Mouse (Mus musculus) neural tube, embryonic 14.5 days (tissue): ENCODE measurements around the gene Grm3. TPM values are rescaled to one million over a fixed set of nuclear protein-coding genes. Genes with fewer than 3 reads are reported as not detected.

Experiments used
- ATAC-seq: fragments of 200-750 bp; cut with Nextera tagmentation; 2 replicates; pipeline ENCODE4 v1.8.0; 2017; ENCODE audit warnings: low read depth, mild to moderate bottlenecking, moderate TSS enrichment, moderate library complexity
- H3K27ac ChIP-seq: fragments of 300-500 bp; sonication (generic); 2 replicates; pipeline ENCODE4 v1.5.1; 2014; ENCODE audit warnings: low read depth, mild to moderate bottlenecking, control low read depth, low read length, moderate library complexity, mixed read lengths
- H3K27me3 ChIP-seq: fragments of 300-500 bp; sonication (generic); 2 replicates; pipeline ENCODE4 v1.6.1; 2014; ENCODE audit warnings: low read length; ENCODE audit not compliant: control insufficient read depth, insufficient read depth
- H3K36me3 ChIP-seq: fragments of 300-500 bp; sonication (generic); 2 replicates; pipeline ENCODE4 v1.6.1; 2014; ENCODE audit warnings: low read length, mixed read lengths; ENCODE audit not compliant: control insufficient read depth, insufficient read depth
- H3K4me1 ChIP-seq: fragments of 300-500 bp; sonication (generic); 2 replicates; pipeline ENCODE4 v1.6.1; 2014; ENCODE audit warnings: low read length; ENCODE audit not compliant: control insufficient read depth, insufficient read depth
- H3K4me2 ChIP-seq: fragments of 300-500 bp; sonication (generic); 2 replicates; pipeline ENCODE4 v1.6.1; 2014; ENCODE audit warnings: mild to moderate bottlenecking, low read depth, low read length, control low read depth
- H3K4me3 ChIP-seq: fragments of 300-500 bp; sonication (generic); 2 replicates; pipeline ENCODE4 v1.5.1; 2014; ENCODE audit warnings: low read depth, low read length, control low read depth, mixed read lengths
- H3K9ac ChIP-seq: fragments of 300-500 bp; sonication (generic); replicated peaks from 2 replicates; pipeline ENCODE4 v1.6.1; 2014; ENCODE audit warnings: low read depth, mild to moderate bottlenecking, control low read depth, low read length, mixed read lengths
- H3K9me3 ChIP-seq: fragments of 300-500 bp; sonication (generic); 2 replicates; pipeline ENCODE4 v1.6.1; 2016; ENCODE audit warnings: low read length; ENCODE audit not compliant: control insufficient read depth
- WGBS: fragments of 180-500 bp; shearing (Covaris S2); extraction: QIAGEN DNeasy Blood & Tissue Kit; methylation state at CpG from one replicate; pipeline ENCODE4 v1.1.7; 2014; 5-methylcytosine and 5-hydroxymethylcytosine counted together
- polyA plus RNA-seq: library from polyadenylated mRNA; unstranded; fragments of >200 nt; fragmentation: Nextera tagmentation; extraction: Ambion mirVana; gene quantifications from 2 replicates; pipeline ENCODE4 v1.2.1, GENCODE M21; 2014

Gene Grm3
- polyA plus RNA-seq, 1 experiment from 2014 or later = 40.3 TPM

DNA sequence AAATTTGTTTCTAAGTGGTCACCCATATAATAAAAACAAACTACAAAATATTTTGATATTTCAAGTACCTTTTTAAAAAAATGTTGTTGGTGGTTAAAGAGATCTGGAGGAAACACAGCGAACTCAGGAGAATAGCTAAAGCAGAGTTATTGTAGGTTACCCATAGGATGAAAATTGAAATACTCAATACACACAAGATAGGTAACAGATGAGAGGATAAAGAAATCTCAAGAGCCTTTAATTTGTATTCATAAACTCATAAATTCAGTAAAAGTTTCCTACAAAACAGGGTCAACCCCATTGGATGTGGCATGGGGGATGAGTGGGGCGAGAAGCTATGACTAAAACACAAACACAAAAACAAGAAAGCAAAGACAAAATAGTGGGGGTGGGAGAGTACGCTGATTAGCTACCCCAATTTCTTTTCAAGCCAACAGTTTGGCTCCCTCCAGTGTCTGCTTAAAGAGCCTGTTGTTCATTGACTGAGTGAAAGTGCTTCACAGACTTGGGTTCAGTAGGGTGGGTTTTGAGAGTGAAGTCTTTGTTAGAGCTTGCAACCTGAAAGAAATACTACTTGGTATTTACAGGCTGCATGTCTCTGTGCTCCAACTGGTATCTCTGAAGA lies 21.5 kb downstream of the Grm3 start:
- Histone ChIP-seq H3K36me3 (no peaks in the 10 kb centered on the region), H3K4me1 (no peaks in the 10 kb centered on the region), H3K27ac (no peak overlapping the region)

DNA sequence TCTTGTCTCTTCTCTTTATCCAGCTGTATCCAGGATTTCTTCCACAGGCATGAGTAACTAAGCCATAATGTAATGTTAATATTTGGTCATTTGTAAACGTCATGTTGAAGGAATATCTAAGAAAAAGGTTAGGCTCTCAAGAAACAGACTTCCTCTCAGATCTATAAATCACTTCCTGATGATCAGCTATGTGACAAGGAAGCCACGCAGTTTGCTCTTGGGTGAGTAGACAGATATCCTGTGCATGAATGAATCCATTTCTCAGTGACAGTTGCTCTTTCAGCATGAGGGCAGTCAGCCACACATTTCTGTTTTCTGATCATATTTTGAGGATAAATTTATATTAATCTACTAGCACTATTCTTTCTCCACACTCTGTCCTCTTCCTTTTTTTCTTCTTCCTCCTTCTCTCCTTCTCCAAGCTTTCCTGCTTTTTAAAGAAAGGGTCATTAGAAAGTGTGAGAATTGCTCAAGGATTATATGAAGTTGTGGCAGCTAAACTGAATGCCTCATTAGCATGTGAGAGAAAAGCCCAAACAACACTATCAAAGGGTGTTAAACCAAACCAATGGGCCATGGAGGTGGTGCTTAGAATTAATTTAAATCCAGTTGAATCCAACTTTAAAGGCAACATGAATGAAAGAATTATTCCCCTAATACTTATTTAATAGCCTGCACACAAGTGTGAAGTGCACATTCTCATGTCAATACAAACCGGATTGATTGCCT lies 22.1 kb downstream of the Grm3 start:
- Histone ChIP-seq H3K4me1 (no peaks in the 10 kb centered on the region), H3K27me3 (no peaks in the 10 kb centered on the region), H3K4me3 (no peak overlapping the region), H3K36me3 (no peaks in the 10 kb centered on the region), H3K9me3 (no peaks in the 10 kb centered on the region), H3K27ac (no peak overlapping the region), H3K9ac (no peak overlapping the region), H3K4me2 (no peak overlapping the region)
- ATAC-seq = peak; percentile 80
- WGBS = 5% methylated on average over 3 of the region's 3 CpGs

More for the DNA sequence above, 21.5 kb downstream of the Grm3 start:
- Histone ChIP-seq H3K27me3 (no peaks in the 10 kb centered on the region), H3K4me2 (no peak overlapping the region), H3K9me3 (no peaks in the 10 kb centered on the region), H3K4me3 (no peak overlapping the region), H3K9ac (no peak overlapping the region)
- WGBS = 22% methylated on average over 3 of the region's 3 CpGs
- ATAC-seq = peak; percentile 63

DNA sequence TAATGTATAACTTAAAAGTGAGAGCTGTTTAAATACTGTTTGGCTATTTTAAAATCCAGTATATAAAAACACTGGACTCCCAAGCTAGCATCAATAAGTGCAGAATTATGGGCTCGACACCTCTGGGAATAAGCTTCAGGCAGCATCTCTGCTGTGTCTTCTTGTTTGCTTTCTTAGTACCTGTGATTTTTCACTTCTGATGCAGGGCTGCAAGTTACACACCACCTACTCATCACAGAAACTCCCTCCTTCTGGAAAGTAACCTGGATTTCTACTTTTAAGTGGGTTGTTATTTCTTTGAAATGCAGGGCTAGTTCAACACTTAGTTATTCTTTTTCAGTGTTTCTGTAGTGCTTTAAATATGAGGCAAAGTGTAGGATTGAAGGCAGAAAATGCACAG lies 32.6 kb downstream of the Grm3 start:
- no peak for ATAC-seq
- no peak overlapping the region for H3K9ac ChIP-seq
- no peaks in the 10 kb centered on the region for H3K27me3 ChIP-seq
- no peak overlapping the region for H3K4me3 ChIP-seq
- no peaks in the 10 kb centered on the region for H3K4me1 ChIP-seq
- no peak overlapping the region for H3K4me2 ChIP-seq
- H3K27ac ChIP-seq = no peak overlapping the region
- WGBS = 88% methylated on average over 1 of the region's 1 CpGs
- H3K36me3 ChIP-seq = no peaks in the 10 kb centered on the region
- H3K9me3 ChIP-seq = no peaks in the 10 kb centered on the region

DNA sequence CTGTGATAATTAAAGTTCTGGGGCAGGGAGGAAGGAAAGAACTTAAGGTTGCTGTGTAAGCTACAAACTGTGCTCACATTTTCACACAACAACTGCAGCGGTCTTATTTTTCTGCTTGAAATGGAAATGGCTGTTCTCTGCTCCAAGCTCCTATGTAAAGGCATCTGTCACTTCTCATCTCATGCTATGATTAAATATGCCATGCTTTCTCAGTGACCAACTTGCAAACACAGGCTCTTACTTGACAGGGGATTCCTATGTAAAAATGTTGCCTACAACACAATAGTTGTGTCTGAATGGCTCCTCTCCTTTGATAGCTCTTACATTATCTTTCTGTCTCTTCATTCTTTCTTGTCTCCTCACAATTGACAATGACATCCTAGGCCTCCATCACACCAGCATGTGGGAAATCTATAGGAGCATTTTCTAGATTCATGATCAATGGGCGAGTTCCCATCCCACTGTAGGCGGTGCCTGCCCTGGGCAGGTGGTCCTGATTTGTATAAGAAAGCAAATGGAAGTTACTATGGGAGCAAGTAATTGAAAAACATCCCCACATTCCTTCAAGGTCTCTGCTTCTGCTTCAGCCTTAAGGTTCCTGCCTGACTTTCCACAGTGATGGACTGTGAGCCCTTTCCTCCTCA lies 34.2 kb downstream of the Grm3 start:
- WGBS = 40% methylated on average over 3 of the region's 3 CpGs
- Histone ChIP-seq H3K4me3 (no peak overlapping the region), H3K36me3 (no peaks in the 10 kb centered on the region), H3K27ac (no peak overlapping the region), H3K4me2 (no peak overlapping the region), H3K9ac (no peak overlapping the region), H3K27me3 (no peaks in the 10 kb centered on the region), H3K9me3 (no peaks in the 10 kb centered on the region), H3K4me1 (no peaks in the 10 kb centered on the region)
- no peak for ATAC-seq

DNA sequence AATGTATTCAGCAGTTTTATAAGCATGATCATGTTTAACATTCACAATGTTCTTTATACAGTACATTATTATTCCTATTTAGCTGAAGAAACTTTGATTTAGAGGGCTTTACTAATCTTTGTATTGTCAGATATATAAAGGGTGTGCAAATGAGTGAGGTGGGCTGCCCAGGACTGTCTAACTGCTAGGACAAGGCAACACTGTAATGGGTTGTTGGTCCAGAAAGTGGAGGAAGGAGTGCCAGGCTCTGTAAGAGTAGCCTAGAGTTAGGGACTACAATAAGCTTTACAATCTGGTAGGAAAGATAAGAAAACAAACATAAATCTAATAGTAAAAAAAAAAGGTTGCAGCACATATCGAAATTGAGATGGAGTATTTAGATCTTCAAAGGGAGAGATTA lies 34.8 kb downstream of the Grm3 start:
- no peaks in the 10 kb centered on the region for H3K36me3 ChIP-seq
- WGBS = 21% methylated on average over 1 of the region's 1 CpGs
- no peak overlapping the region for H3K27ac ChIP-seq
- H3K9ac ChIP-seq = no peak overlapping the region
- H3K4me2 ChIP-seq = no peak overlapping the region
- H3K27me3 ChIP-seq = no peaks in the 10 kb centered on the region
- H3K4me3 ChIP-seq = no peak overlapping the region
- no peak for ATAC-seq
- no peaks in the 10 kb centered on the region for H3K4me1 ChIP-seq
- no peaks in the 10 kb centered on the region for H3K9me3 ChIP-seq

DNA sequence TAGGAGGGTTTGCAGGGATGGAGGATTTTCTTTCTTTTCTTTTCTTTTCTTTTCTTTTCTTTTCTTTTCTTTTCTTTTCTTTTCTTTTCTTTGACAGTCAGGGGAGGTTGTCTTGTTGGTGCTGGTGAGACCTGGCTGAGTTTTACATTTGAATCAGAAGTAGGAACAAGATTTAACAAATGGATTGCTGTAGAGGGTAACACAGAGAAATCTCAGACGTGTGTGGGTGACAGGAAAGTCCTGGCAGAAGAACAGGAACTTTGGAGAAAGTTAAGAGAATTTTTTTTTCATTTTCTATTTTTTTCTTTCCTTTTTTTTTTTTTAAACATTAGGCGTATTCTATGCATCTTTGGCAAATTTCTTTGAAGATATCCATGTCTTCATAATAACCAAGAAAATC lies 41.8 kb downstream of the Grm3 start:
- H3K27me3 ChIP-seq = no peaks in the 10 kb centered on the region
- H3K9me3 ChIP-seq = no peaks in the 10 kb centered on the region
- H3K36me3 ChIP-seq = no peaks in the 10 kb centered on the region
- no peaks in the 10 kb centered on the region for H3K4me1 ChIP-seq
- H3K4me3 ChIP-seq = no peak overlapping the region
- H3K9ac ChIP-seq = no peak overlapping the region
- no peak overlapping the region for H3K27ac ChIP-seq
- ATAC-seq = no peak
- 72% methylated on average over 2 of the region's 2 CpGs for WGBS
- H3K4me2 ChIP-seq = no peak overlapping the region

DNA sequence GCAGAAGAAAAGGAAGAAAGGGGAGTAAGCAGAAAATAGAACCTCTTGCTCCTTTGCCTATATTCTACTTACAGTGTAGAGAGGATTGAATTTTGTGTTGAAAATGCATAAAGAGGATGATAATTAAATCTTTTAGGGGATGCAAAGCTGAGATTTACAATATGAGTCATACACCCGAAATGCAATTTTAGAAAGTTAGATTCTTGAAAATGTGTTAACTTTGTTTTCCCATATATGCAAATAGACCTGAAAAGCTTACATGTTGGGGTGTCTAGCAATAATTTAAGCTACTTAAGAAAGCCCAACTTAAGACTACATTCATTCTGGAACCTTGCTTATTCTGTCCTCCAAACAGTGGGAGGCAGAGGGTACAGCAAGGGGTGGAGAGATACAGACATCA lies 56.0 kb downstream of the Grm3 start:
- no peak overlapping the region for H3K9ac ChIP-seq
- H3K4me1 ChIP-seq = no peaks in the 10 kb centered on the region
- no peak overlapping the region for H3K4me2 ChIP-seq
- no peaks in the 10 kb centered on the region for H3K9me3 ChIP-seq
- no peaks in the 10 kb centered on the region for H3K27me3 ChIP-seq
- ATAC-seq = no peak
- H3K36me3 ChIP-seq = no peaks in the 10 kb centered on the region
- no peak overlapping the region for H3K4me3 ChIP-seq
- WGBS = 87% methylated on average over 1 of the region's 1 CpGs
- H3K27ac ChIP-seq = no peak overlapping the region

DNA sequence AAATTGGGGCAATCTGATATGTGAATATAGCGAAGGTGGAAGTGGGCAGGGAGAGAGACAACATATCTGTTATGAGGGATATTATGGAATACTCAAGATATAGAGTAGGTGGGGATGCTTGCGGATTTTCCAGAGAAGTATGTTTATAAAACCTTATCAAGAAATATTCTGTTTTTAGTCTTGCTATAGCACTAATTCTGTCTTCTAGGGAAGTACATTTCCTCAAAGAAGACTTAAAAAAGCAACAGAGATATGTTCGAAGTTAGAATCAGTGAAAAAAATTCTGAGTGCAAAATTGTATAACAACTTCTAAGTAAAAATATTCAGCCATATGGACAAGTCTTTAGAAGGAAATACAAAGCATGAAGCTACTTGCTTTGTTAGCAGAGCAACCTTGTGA lies 61.6 kb downstream of the Grm3 start:
- no peaks in the 10 kb centered on the region for H3K27me3 ChIP-seq
- H3K4me1 ChIP-seq = no peaks in the 10 kb centered on the region
- no peaks in the 10 kb centered on the region for H3K9me3 ChIP-seq
- no peak overlapping the region for H3K4me2 ChIP-seq
- H3K27ac ChIP-seq = no peak overlapping the region
- 91% methylated on average over 3 of the region's 3 CpGs for WGBS
- H3K4me3 ChIP-seq = no peak overlapping the region
- ATAC-seq = no peak
- no peaks in the 10 kb centered on the region for H3K36me3 ChIP-seq
- H3K9ac ChIP-seq = no peak overlapping the region

DNA sequence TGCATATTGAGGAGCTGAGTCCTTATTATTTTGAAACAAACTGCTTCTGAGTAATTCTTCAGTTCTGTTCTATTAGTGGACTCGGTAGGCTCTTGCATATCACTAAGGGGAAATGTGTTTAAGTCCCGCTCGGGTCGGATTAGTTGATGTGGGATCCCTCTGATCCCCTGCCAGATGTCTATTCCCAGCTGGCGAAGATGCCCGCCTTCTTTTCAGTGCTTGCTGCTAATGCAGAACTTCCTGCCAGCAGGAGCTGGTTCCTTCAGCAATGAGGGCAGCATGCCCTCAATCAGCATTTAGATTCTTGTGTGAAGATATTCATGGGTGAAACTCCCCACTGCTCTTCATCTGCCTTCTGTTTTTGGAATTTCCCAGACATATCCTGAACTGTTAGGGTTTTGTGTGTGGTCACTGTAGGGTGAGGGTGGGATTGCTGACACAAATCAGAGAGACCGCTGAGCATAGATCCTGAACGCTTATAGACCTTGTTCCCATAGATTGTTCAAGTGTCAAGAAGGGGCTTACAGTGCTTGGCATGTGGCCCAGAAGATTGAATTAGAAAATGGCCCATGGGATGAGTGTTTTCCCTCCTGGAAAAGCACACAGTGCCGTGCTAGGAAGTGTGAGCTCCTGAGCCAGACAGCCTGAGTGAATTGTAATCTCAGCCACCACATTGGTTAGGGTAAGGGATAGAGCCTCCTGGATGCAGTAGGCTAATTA lies 62.9 kb downstream of the Grm3 start:
- no peak overlapping the region for H3K4me3 ChIP-seq
- H3K36me3 ChIP-seq = no peaks in the 10 kb centered on the region
- ATAC-seq = peak; percentile 63; the same call in 1 of the 2 replicates
- no peaks in the 10 kb centered on the region for H3K4me1 ChIP-seq
- 54% methylated on average over 9 of the region's 9 CpGs for WGBS
- no peak overlapping the region for H3K9ac ChIP-seq
- H3K27me3 ChIP-seq = no peaks in the 10 kb centered on the region
- no peaks in the 10 kb centered on the region for H3K9me3 ChIP-seq
- no peak overlapping the region for H3K27ac ChIP-seq
- H3K4me2 ChIP-seq = no peak overlapping the region
